Comparison of ENCODE assay signal across 10 mouse cellular contexts in the genomic region with DNA sequence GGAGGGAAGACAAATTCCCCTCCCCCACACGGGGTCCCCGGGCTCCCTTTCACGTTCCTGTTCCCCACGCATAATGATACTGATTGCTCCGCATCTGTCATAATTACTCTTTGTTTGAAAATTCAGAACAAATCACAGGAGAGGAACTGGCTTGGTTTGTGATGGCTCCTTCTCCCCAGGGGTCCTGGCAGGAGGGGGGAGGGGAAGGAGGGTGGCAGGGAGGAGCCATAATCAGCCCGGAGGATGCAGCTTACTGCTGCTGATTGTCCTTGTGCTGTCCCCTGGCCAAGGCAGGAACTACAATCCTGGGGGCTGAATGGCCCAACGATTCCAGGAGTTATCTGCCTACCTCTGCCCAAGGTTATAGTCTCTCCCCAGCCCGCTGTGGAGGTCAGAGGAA. TPM values are rescaled to one million over a fixed set of nuclear protein-coding genes. Genes with fewer than 3 reads are reported as not detected.
DNase-seq lines count a peak whose midpoint lies in the region; ATAC-seq lines count a peak whose summit lies in the region.
"Had no signal": no experiment of that assay in that cellular context is flagged by ENCODE, and none has a peak within 500 bp of the region (broad histone marks: within the 10 kb centered on the region; RNA-seq: fewer than 3 reads in every experiment).

No protein-coding gene starts in this region.

- H3K9me3 ChIP-seq in heart, embryonic 14.5 days (ENCODE audit: control insufficient read depth, low read length): no peaks in the 10 kb centered on the region
- no peaks in the 10 kb centered on the region for H3K9me3 ChIP-seq in forebrain, embryonic 15.5 days
- no peaks in the 10 kb centered on the region for H3K9me3 ChIP-seq in midbrain, embryonic 14.5 days (ENCODE audit: control insufficient read depth, low read length)

- peaks cover 12 to 22% of the 10 kb centered on the region in 2 experiments for H3K4me1 ChIP-seq in heart, embryonic 14.5 days (ENCODE audit: control insufficient read depth in 2 of 2, insufficient read depth in 2 of 2, low read length in 2 of 2)
- peaks cover 50% of the 10 kb centered on the region for H3K4me1 ChIP-seq in forebrain, embryonic 15.5 days
- H3K4me1 ChIP-seq in midbrain, embryonic 14.5 days (ENCODE audit: control insufficient read depth, insufficient read depth, low read length): peaks cover 69% of the 10 kb centered on the region

- H3K9ac ChIP-seq in heart, embryonic 14.5 days (ENCODE audit: low read length): no peak overlapping the region
- H3K9ac ChIP-seq in forebrain, embryonic 15.5 days (replicated peaks): no peak overlapping the region
- peak overlapping the region; percentile 1; the same call in 1 of the 2 replicates for H3K9ac ChIP-seq in midbrain, embryonic 14.5 days (replicated peaks; ENCODE audit: low read length)

- no peak overlapping the region for H3K4me3 ChIP-seq in heart, embryonic 14.5 days (ENCODE audit: control insufficient read depth in 1 of 2, insufficient read depth in 1 of 2, low read depth in 1 of 2, low read length in 2 of 2)
- H3K4me3 ChIP-seq in forebrain, embryonic 15.5 days: no peak overlapping the region
- H3K4me3 ChIP-seq in midbrain, embryonic 14.5 days (replicated peaks; ENCODE audit: low read depth, low read length): no peak overlapping the region

- H3K27me3 ChIP-seq in heart, embryonic 14.5 days (ENCODE audit: control insufficient read depth, insufficient read depth, low read length): peaks cover 14% of the 10 kb centered on the region
- H3K27me3 ChIP-seq in forebrain, embryonic 15.5 days: no peaks in the 10 kb centered on the region
- H3K27me3 ChIP-seq in midbrain, embryonic 14.5 days (ENCODE audit: control insufficient read depth, insufficient read depth, low read length): no peaks in the 10 kb centered on the region

- no peaks in the 10 kb centered on the region for H3K36me3 ChIP-seq in heart, embryonic 14.5 days (ENCODE audit: control insufficient read depth, insufficient read depth, low read length)
- H3K36me3 ChIP-seq in forebrain, embryonic 15.5 days: no peaks in the 10 kb centered on the region
- H3K36me3 ChIP-seq in midbrain, embryonic 14.5 days (ENCODE audit: control insufficient read depth, insufficient read depth, low read length): peaks cover 7% of the 10 kb centered on the region; the same call in 1 of the 2 replicates

- 7% methylated on average over 8 of the region's 8 CpGs for WGBS in heart, embryonic 14.5 days
- 7% methylated on average over 8 of the region's 8 CpGs for WGBS in forebrain, embryonic 15.5 days
- WGBS in midbrain, embryonic 14.5 days: 2% methylated on average over 8 of the region's 8 CpGs

- no peak for ATAC-seq in heart, embryonic 14.5 days (ENCODE audit: insufficient number of reproducible peaks, insufficient read depth, low FRiP score, low read depth)
- ATAC-seq in forebrain, embryonic 15.5 days (replicated peaks): no peak
- 0 out of 2 replicates have a peak, but pooled peaks have one; percentile 32 for ATAC-seq in midbrain, embryonic 14.5 days (ENCODE audit: low FRiP score, low TSS enrichment)

- H3K4me2 ChIP-seq in heart, embryonic 14.5 days (ENCODE audit: low read length): peak overlapping the region; percentile 36
- H3K4me2 ChIP-seq in forebrain, embryonic 15.5 days (replicated peaks): 0 out of 2 replicates have a peak overlapping the region, but pooled peaks have one; percentile 7
- H3K4me2 ChIP-seq in midbrain, embryonic 14.5 days (ENCODE audit: low read length): peak overlapping the region; percentile 27; the same call in 1 of the 2 replicates

- DNase-seq in heart, adult 8-10 months (ENCODE audit: low spot score): no peak
- DNase-seq in ZHBTc4 (ENCODE audit: low read depth, low spot score): peak; percentile 72
- DNase-seq in midbrain, embryonic 14.5 days: peak; percentile 70
- DNase-seq in thymus, adult 18-20 months: no peak
- DNase-seq in cerebellum, adult 11 months: no peak
- DNase-seq in thymus, postnatal 14 days: no peak
- DNase-seq: heart, adult 11 months had no signal

- no peak overlapping the region for H3K27ac ChIP-seq in heart, embryonic 14.5 days (replicated peaks in 1 of 2; ENCODE audit: control insufficient read depth in 1 of 2, insufficient read depth in 1 of 2, low read depth in 2 of 2, low read length in 2 of 2)
- H3K27ac ChIP-seq in forebrain, embryonic 15.5 days (replicated peaks): peak overlapping the region; percentile 5; the same call in 1 of the 2 replicates
- H3K27ac ChIP-seq in midbrain, embryonic 14.5 days (replicated peaks; ENCODE audit: low read depth, low read length): peak overlapping the region; percentile 33
- H3K27ac ChIP-seq: macrophage had no signal

RNA-seq across cellular contexts. Expression of gene Igdcc3, which starts 15.6 kb away (rescaled TPM):
- polyA plus RNA-seq in heart, embryonic 14.5 days (2014; fragmentation: Nextera tagmentation; extraction: Ambion mirVana): 0.36 and 0.63 TPM in 2 replicates
- under 1 TPM in 2 of 4 experiments, not detected in 2; 0.09 to 0.19 TPM for total RNA-seq in heart, adult 8-10 months (2022)
- 9.6 and 9.8 TPM in 2 replicates for polyA plus RNA-seq in forebrain, embryonic 15.5 days (2015; fragmentation: Nextera tagmentation; extraction: Ambion mirVana)
- 10.7 and 14.1 TPM in 2 replicates for polyA plus RNA-seq in midbrain, embryonic 14.5 days (2014; fragmentation: Nextera tagmentation; extraction: Ambion mirVana)
- polyA plus RNA-seq: macrophage had no signal

RNA-seq across cellular contexts. Expression of gene Parp16, which starts 38.5 kb away (rescaled TPM):
- polyA plus RNA-seq in heart, embryonic 14.5 days (2014; fragmentation: Nextera tagmentation; extraction: Ambion mirVana): 4.3 and 5.6 TPM in 2 replicates
- 1 to 10 TPM; 3.4 to 4.5 (median 3.7) TPM for total RNA-seq in heart, adult 8-10 months (2022)
- 4.9 and 5.1 TPM in 2 replicates for polyA plus RNA-seq in forebrain, embryonic 15.5 days (2015; fragmentation: Nextera tagmentation; extraction: Ambion mirVana)
- 5.2 and 6.5 TPM in 2 replicates for polyA plus RNA-seq in midbrain, embryonic 14.5 days (2014; fragmentation: Nextera tagmentation; extraction: Ambion mirVana)

RNA-seq across cellular contexts. Expression of gene Igdcc4, which starts 55.3 kb away (rescaled TPM):
- polyA plus RNA-seq in heart, embryonic 14.5 days (2014; fragmentation: Nextera tagmentation; extraction: Ambion mirVana): 12.3 and 15.7 TPM in 2 replicates
- 10 to 100 TPM; 13.3 to 17.9 (median 15.7) TPM for total RNA-seq in heart, adult 8-10 months (2022)
- 13.0 and 14.6 TPM in 2 replicates for polyA plus RNA-seq in forebrain, embryonic 15.5 days (2015; fragmentation: Nextera tagmentation; extraction: Ambion mirVana)
- polyA plus RNA-seq in midbrain, embryonic 14.5 days (2014; fragmentation: Nextera tagmentation; extraction: Ambion mirVana): 14.9 and 17.3 TPM in 2 replicates

Comparison
In these comparisons a context has a peak if more than half of its experiments do, and no peak if none do; other contexts are left out.
1. H3K27ac ChIP-seq: peak in forebrain, embryonic 15.5 days (single experiment) and midbrain, embryonic 14.5 days (single experiment); none in heart, embryonic 14.5 days (0 of 2).
2. DNase-seq: peak in ZHBTc4 (single experiment) and midbrain, embryonic 14.5 days (single experiment); none in heart, adult 8-10 months (single experiment), thymus, adult 18-20 months (0 of 2), cerebellum, adult 11 months (single experiment) and thymus, postnatal 14 days (single experiment).
3. Peak in every context shown above with its lines, with median percentiles within 50 percentile points of each other: H3K4me2 ChIP-seq.